8 mouse cellular contexts compared by ENCODE assay signal in the genomic region with DNA sequence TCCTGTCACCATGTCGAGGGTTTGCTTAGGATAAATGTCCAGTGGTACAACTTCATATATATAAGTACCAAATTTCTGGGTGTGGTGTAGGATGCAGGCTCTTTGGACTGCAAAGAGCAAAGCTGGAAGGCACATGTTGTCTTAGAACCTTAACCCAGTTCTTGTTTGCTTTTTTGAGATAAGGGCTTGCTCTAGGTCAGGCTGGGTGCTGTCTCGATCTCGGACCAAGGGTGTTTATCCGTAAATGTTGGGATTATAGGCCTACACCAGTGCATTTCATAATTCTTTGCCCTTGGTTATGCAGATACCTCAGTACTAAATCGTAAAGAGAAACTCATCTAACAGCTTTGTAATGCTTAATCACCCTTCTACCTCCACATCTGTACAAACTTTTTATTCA. TPM values are rescaled to one million over a fixed set of nuclear protein-coding genes. Genes with fewer than 3 reads are reported as not detected.
DNase-seq lines count a peak whose midpoint lies in the region; ATAC-seq lines count a peak whose summit lies in the region.

No protein-coding gene starts in this region.

- 47% methylated on average over 5 of the region's 5 CpGs for WGBS in heart, embryonic 11.5 days (ENCODE audit: insufficient replicate concordance)
- WGBS in hindbrain, embryonic 10.5 days, result 69% methylated on average over 5 of the region's 5 CpGs
- 63% methylated on average over 5 of the region's 5 CpGs for WGBS in macrophage (ENCODE audit: missing documents)

- no peak for ATAC-seq in heart, embryonic 11.5 days (replicated peaks; ENCODE audit: insufficient number of reproducible peaks, low FRiP score, low TSS enrichment)

- H3K79me2 ChIP-seq in macrophage (ENCODE audit: inconsistent target), result peaks cover 27% of the 10 kb centered on the region

- intact Hi-C loops in heart, postnatal 14 days (cut with DNase I), result loop anchor here (10.0 kb wide), 1 partner anchor 288 kb away; no protein-coding TSS in a partner anchor

- H3K27ac ChIP-seq in heart, embryonic 11.5 days (ENCODE audit: low read depth, low read length), result no peak overlapping the region
- peak overlapping the region; percentile 86 for H3K27ac ChIP-seq in hindbrain, embryonic 10.5 days
- no peak overlapping the region for H3K27ac ChIP-seq in macrophage

- peak overlapping the region; percentile 83 for H3K9ac ChIP-seq in heart, embryonic 11.5 days (ENCODE audit: low read depth, low read length)

- DNase-seq in heart, postnatal 14 days, result no peak
- DNase-seq in MEL-GATA-1-ER (ENCODE audit: extremely low read depth, low read depth), result peak; percentile 7
- no peak for DNase-seq in hindbrain, embryonic 10.5 days (ENCODE audit: low spot score)
- DNase-seq in cerebellum, postnatal 36 days, result no peak
- DNase-seq in B cell, adult 2 months, result no peak
- DNase-seq in embryo, embryonic 10.5 days (ENCODE audit: low spot score), result no peak

- H3K4me2 ChIP-seq in heart, embryonic 11.5 days, result peak overlapping the region; percentile 90

- H3K9me3 ChIP-seq in heart, embryonic 11.5 days (replicated peaks; ENCODE audit: control insufficient read depth, low read length), result no peaks in the 10 kb centered on the region
- H3K9me3 ChIP-seq in hindbrain, embryonic 10.5 days, result no peaks in the 10 kb centered on the region

- H3K36me3 ChIP-seq in heart, embryonic 11.5 days (ENCODE audit: control insufficient read depth, insufficient read depth, low read length), result no peaks in the 10 kb centered on the region; the same call in 1 of the 2 replicates
- H3K36me3 ChIP-seq in hindbrain, embryonic 10.5 days, result peaks cover 19% of the 10 kb centered on the region
- no peaks in the 10 kb centered on the region for H3K36me3 ChIP-seq in macrophage (ENCODE audit: inconsistent target)

- no peaks in the 10 kb centered on the region for H3K27me3 ChIP-seq in heart, embryonic 11.5 days (ENCODE audit: control insufficient read depth, insufficient read depth, low read length)
- H3K27me3 ChIP-seq in hindbrain, embryonic 10.5 days (ENCODE audit: insufficient read depth, poor library complexity, severe bottlenecking), result no peaks in the 10 kb centered on the region

- H3K4me1 ChIP-seq in heart, embryonic 11.5 days (ENCODE audit: control insufficient read depth, insufficient read depth, low read length), result peaks cover 8% of the 10 kb centered on the region
- H3K4me1 ChIP-seq in hindbrain, embryonic 10.5 days (replicated peaks), result peaks cover 16% of the 10 kb centered on the region

- peak overlapping the region; percentile 93 for H3K4me3 ChIP-seq in heart, embryonic 11.5 days (ENCODE audit: low read depth, low read length)
- H3K4me3 ChIP-seq in hindbrain, embryonic 10.5 days, result peak overlapping the region; percentile 96
- peak overlapping the region; percentile 69 for H3K4me3 ChIP-seq in macrophage (ENCODE audit: inconsistent target)

RNA-seq across cellular contexts. Expression of gene Polq, which starts 0.8 kb away (rescaled TPM):
- polyA plus RNA-seq in heart, embryonic 11.5 days (2014; fragmentation: Nextera tagmentation; extraction: Ambion mirVana), result 9.7 and 10.5 TPM in 2 replicates
- total RNA-seq in heart, postnatal 14 days (2021), result 1 to 10 TPM; 1.3 to 1.9 TPM
- polyA plus RNA-seq in hindbrain, embryonic 10.5 days (2016; fragmentation: Nextera tagmentation; extraction: Ambion mirVana), result 9.6 and 12.6 TPM in 2 replicates
- total RNA-seq in macrophage (2018; cell fraction: chromatin; rRNA removed), result 10 to 100 TPM in 9 of 26 experiments, 1 to 10 TPM in 17; 2.7 to 24.5 (median 8.3) TPM
- 1 to 10 TPM in 5 of 26 experiments, under 1 TPM in 21; 0.42 to 1.6 (median 0.79) TPM for total RNA-seq in macrophage (2018; cell fraction: cytosol; rRNA removed)
- 10 to 100 TPM in 1 of 26 experiments, 1 to 10 TPM in 25; 1.1 to 17.4 (median 3.5) TPM for total RNA-seq in macrophage (2018; cell fraction: nucleus; rRNA removed)
- 0.22 to 2.5 TPM (median 1.8 TPM) in 3 replicates for polyA plus RNA-seq in macrophage (2018)

RNA-seq across cellular contexts. Expression of gene Fbxo40, which starts 22.1 kb away (rescaled TPM):
- polyA plus RNA-seq in heart, embryonic 11.5 days (2014; fragmentation: Nextera tagmentation; extraction: Ambion mirVana), result 6.8 and 7.9 TPM in 2 replicates
- 100 to 1,000 TPM; 140 to 151 TPM for total RNA-seq in heart, postnatal 14 days (2021)
- polyA plus RNA-seq in hindbrain, embryonic 10.5 days (2016; fragmentation: Nextera tagmentation; extraction: Ambion mirVana), result 0.15 TPM in 1 of 2 replicates, not detected in the other
- total RNA-seq in macrophage (2018; cell fraction: chromatin; rRNA removed), result under 1 TPM in 16 of 26 experiments, not detected in 10; 0.13 to 0.92 (median 0.40) TPM
- 1 to 10 TPM in 1 of 26 experiments, under 1 TPM in 25; 0.03 to 1.1 (median 0.12) TPM for total RNA-seq in macrophage (2018; cell fraction: cytosol; rRNA removed)
- 1 to 10 TPM in 3 of 26 experiments, under 1 TPM in 18, not detected in 5; 0.07 to 1.7 (median 0.39) TPM for total RNA-seq in macrophage (2018; cell fraction: nucleus; rRNA removed)
- polyA plus RNA-seq in macrophage (2018), result 0.03 TPM in 1 of 3 replicates, not detected in the others
